Mouse (Mus musculus): ENCODE results near the gene Plekhm3. TPM values are rescaled to one million over a fixed set of nuclear protein-coding genes. Genes with fewer than 3 reads are reported as not detected.

Gene Plekhm3
- total RNA-seq, 2 experiments from 2014 or later: 8.5 to 9.3 TPM

Other genes with a start within 250 kb of the Plekhm3 start
- gene Fzd5, start 219.1 kb downstream of the Plekhm3 start, total RNA-seq (2021): 1 to 10 TPM; 1.8 to 2.2 TPM
- gene Akr1cl, start 75.9 kb upstream of the Plekhm3 start, total RNA-seq (2021): under 1 TPM in 1 of 2 experiments, not detected in 1; 0.37 TPM
- gene Cryge, start 94.3 kb upstream of the Plekhm3 start, total RNA-seq (2021): not detected
- gene Crygd, start 106.6 kb upstream of the Plekhm3 start, total RNA-seq (2021): not detected
- not detected for gene Crygc, start 116.9 kb upstream of the Plekhm3 start, total RNA-seq (2021)
- gene Crygb, start 125.5 kb upstream of the Plekhm3 start, total RNA-seq (2021): not detected
- not detected for gene Cryga, start 146.5 kb upstream of the Plekhm3 start, total RNA-seq (2021)
- gene Gm28845, start 162.7 kb upstream of the Plekhm3 start, total RNA-seq (2021): not detected
- gene D630023F18Rik, start 166.4 kb upstream of the Plekhm3 start, total RNA-seq (2021): not detected
- gene Idh1, start 229.7 kb upstream of the Plekhm3 start, total RNA-seq (2021): 10 to 100 TPM; 13.4 to 19.4 TPM
- gene Pikfyve, start 229.9 kb upstream of the Plekhm3 start, total RNA-seq (2021): 1 to 10 TPM; 5.1 to 5.5 TPM